Mouse (Mus musculus): Measurements from ENCODE around the gene Ndrg4. TPM values are rescaled to one million over a fixed set of nuclear protein-coding genes. Genes with fewer than 3 reads are reported as not detected.

Gene Ndrg4
- polyA plus RNA-seq (2015; fragmentation: Nextera tagmentation; extraction: Ambion mirVana) = 495 and 557 TPM in 2 replicates

DNA sequence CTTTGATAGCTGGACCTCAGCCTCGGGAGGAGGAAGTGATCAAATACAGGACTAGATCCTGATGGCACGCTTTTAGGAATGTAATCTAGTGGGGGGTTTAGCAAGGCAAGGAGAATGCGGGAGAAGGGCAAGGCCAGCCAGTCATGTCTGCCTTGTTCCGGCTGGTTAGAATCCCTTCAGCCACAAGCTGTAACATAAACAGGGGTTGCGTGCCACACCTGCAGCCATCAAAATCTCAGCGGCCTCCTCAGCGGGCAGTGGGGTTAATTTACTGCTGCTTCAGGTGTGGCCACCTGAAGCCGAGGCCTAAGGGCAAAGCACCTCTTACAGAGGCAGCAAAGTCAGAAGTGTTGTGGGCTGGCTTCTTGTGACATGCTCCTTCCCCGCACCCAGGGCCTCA is at the start of gene Ndrg4:
Gene Ndrg4, plus strand, starts transcription at position 350 of the 400 bp plus-strand sequence.
- peak within 1 kb of the TSS; percentile 78 for H3K4me3 ChIP-seq (replicated peaks)
- no peaks in the 10 kb centered on the region for H3K36me3 ChIP-seq
- WGBS = 54% methylated on average over 9 of the region's 9 CpGs
- peak within 1 kb of the TSS; percentile 74 for H3K4me2 ChIP-seq
- no peak for ATAC-seq (ENCODE audit: low FRiP score)
- peak within 1 kb of the TSS; percentile 74 for H3K27ac ChIP-seq (replicated peaks)
- H3K27me3 ChIP-seq (replicated peaks) = 0 out of 2 replicates have a peak, but pooled peaks cover 13% of the 10 kb centered on the region
- no peaks in the 10 kb centered on the region for H3K9me3 ChIP-seq (replicated peaks)
- peaks cover 30% of the 10 kb centered on the region for H3K4me1 ChIP-seq
- peak within 1 kb of the TSS; percentile 79 for H3K9ac ChIP-seq (replicated peaks)

DNA sequence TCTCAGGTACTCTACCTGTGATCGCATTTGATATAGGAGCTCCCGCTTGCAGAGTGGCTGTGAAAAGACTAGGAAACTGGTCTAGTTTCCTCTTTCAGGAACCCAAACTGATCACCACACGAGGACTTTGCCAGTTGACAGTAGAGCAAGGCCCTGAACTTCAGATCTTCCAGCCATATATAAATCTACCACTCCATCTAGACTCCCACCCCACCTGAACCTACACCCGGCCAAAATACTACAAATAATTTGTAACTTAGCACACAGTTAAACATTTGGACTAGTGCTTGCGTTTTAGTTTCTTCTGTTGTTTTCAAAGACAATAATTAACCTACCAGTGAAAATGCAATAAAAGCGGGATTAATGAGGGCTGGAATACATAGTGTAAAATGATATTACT is 43.9 kb upstream of the Ndrg4 start:
- Histone ChIP-seq H3K27ac (replicated peaks) (no peak overlapping the region), H3K9ac (replicated peaks) (no peak overlapping the region), H3K4me1 (peaks cover 14% of the 10 kb centered on the region), H3K4me2 (peak overlapping the region; percentile 80), H3K4me3 (replicated peaks) (peak overlapping the region; percentile 83), H3K27me3 (replicated peaks) (peaks cover 8% of the 10 kb centered on the region), H3K36me3 (no peaks in the 10 kb centered on the region), H3K9me3 (replicated peaks) (no peaks in the 10 kb centered on the region)
- no peak for ATAC-seq (ENCODE audit: low FRiP score)
- 81% methylated on average over 6 of the region's 6 CpGs for WGBS

DNA sequence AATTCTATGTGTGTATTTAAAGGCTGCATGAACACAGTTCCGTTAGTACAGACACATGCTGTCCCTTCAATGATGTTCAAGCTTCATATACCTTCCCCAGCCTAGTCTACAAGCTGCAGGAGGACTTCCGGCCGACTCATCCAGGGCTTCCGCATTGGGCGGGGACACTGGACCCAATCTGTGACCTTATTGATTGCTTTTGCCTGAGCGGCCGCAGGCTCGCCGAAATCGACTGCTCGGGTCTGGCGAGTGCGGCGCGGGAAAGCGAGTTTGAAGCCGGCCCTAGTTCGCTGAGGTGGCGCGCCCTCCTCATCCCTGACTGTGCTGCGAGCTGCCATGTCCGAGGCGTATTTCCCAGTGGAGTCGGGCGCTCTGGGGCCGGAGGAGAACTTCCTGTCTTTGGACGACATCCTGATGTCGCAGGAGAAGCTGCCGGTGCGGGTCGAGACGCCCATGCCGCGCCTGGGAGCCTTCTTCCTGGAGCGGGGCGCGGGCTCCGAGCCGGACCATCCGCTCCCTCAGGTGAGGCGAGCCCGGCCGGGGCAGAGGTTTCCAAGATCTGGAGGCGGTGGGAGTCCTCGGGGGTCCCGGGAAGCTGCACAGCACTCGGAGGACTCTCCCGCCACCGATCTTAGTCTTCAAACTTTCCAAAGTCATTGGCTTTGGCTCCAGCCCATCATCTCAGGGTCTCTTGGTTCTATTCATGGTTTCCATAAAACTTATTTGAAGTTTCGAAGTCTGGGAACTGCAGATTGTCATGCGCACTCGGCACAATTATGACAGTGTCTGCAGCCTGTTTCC is 43.3 kb upstream of the Ndrg4 start, which contains the start of gene Gins3:
Gene Gins3, plus strand, starts transcription at position 192 of the 801 bp plus-strand sequence.
- H3K27me3 ChIP-seq (replicated peaks) = peaks cover 7% of the 10 kb centered on the region
- peak within 1 kb of the TSS; percentile 80 for H3K4me2 ChIP-seq
- H3K4me1 ChIP-seq = peaks cover 14% of the 10 kb centered on the region
- peak within 1 kb of the TSS; percentile 46; the same call in 1 of the 2 replicates for H3K9ac ChIP-seq (replicated peaks)
- no peaks in the 10 kb centered on the region for H3K9me3 ChIP-seq (replicated peaks)
- WGBS = under 1% methylated on average over 52 of the region's 52 CpGs
- no peak within 1 kb of the TSS for H3K27ac ChIP-seq (replicated peaks)
- H3K36me3 ChIP-seq = no peaks in the 10 kb centered on the region
- H3K4me3 ChIP-seq (replicated peaks) = peak within 1 kb of the TSS; percentile 83
- ATAC-seq (ENCODE audit: low FRiP score) = peak; percentile 95

DNA sequence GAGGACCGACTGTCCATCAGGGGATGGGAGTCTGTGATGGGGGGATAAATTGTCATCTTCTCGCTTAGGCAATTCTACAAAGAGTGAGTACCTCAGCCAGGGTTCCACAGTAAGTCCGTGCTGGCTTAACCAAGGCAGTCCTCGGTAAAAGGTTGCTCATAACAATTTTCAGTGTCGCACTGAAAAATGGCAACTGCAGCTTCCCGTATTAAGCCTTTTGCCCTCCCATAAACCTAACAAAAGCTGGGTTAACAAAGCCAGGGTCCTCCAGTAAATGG is 42.8 kb upstream of the Ndrg4 start:
- peaks cover 1% of the 10 kb centered on the region; the same call in 1 of the 2 replicates for H3K27me3 ChIP-seq (replicated peaks)
- H3K9me3 ChIP-seq (replicated peaks) = no peaks in the 10 kb centered on the region
- ATAC-seq (ENCODE audit: low FRiP score) = no peak
- H3K27ac ChIP-seq (replicated peaks) = no peak overlapping the region
- WGBS = 6% methylated on average over 6 of the region's 6 CpGs
- H3K4me2 ChIP-seq = peak overlapping the region; percentile 80
- peak overlapping the region; percentile 83 for H3K4me3 ChIP-seq (replicated peaks)
- peak overlapping the region; percentile 46; the same call in 1 of the 2 replicates for H3K9ac ChIP-seq (replicated peaks)
- no peaks in the 10 kb centered on the region for H3K36me3 ChIP-seq
- H3K4me1 ChIP-seq = peaks cover 14% of the 10 kb centered on the region

DNA sequence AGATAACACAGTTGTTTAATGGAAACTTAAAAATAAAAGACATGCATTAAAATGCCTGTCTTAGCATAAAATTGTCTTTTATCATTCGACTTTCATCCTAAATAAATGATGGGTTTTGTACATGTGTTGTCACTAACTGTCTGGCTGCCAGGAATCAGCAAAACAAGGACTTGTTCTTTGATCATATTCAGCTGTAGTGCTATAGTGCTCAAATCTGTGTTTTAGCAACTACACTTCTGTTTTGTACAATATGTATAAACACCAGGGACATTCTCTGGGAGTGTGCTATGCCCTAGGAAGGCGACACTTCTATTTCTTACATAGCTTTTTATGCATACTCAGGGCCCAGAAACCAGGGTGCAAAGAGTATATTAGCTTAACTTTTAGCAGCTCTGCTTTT is 31.8 kb upstream of the Ndrg4 start:
- H3K9ac ChIP-seq (replicated peaks) = no peak overlapping the region
- H3K27me3 ChIP-seq (replicated peaks) = no peaks in the 10 kb centered on the region
- no peak overlapping the region for H3K4me3 ChIP-seq (replicated peaks)
- H3K4me2 ChIP-seq = no peak overlapping the region
- ATAC-seq (ENCODE audit: low FRiP score) = no peak
- H3K9me3 ChIP-seq (replicated peaks) = no peaks in the 10 kb centered on the region
- no peaks in the 10 kb centered on the region for H3K4me1 ChIP-seq
- H3K27ac ChIP-seq (replicated peaks) = no peak overlapping the region
- H3K36me3 ChIP-seq = 0 out of 2 replicates have a peak, but pooled peaks cover 4% of the 10 kb centered on the region
- 92% methylated on average over 2 of the region's 2 CpGs for WGBS

DNA sequence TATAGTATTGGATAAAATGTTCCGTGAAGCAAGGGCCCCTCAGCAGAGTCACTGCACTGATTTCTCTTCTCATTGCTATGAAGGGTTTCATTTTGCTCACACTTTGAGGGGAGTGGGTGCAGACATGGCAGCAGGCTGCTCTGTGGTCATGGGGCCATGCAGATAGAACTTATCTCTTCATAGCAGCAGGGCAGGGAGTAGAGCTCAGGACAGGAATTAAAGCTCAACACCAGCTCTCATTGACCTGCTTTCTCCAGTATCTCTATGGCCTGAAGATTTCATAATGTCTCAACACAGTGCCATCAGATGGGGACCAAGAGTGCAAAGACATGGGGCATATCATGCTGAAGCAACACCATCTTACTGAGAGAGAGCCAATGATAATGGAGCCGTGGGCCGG is 28.5 kb upstream of the Ndrg4 start:
- no peak overlapping the region for H3K4me2 ChIP-seq
- H3K36me3 ChIP-seq = 0 out of 2 replicates have a peak, but pooled peaks cover 2% of the 10 kb centered on the region
- 86% methylated on average over 3 of the region's 3 CpGs for WGBS
- no peak overlapping the region for H3K9ac ChIP-seq (replicated peaks)
- no peak for ATAC-seq (ENCODE audit: low FRiP score)
- no peak overlapping the region for H3K27ac ChIP-seq (replicated peaks)
- H3K9me3 ChIP-seq (replicated peaks) = no peaks in the 10 kb centered on the region
- no peaks in the 10 kb centered on the region for H3K4me1 ChIP-seq
- no peaks in the 10 kb centered on the region for H3K27me3 ChIP-seq (replicated peaks)
- no peak overlapping the region for H3K4me3 ChIP-seq (replicated peaks)

DNA sequence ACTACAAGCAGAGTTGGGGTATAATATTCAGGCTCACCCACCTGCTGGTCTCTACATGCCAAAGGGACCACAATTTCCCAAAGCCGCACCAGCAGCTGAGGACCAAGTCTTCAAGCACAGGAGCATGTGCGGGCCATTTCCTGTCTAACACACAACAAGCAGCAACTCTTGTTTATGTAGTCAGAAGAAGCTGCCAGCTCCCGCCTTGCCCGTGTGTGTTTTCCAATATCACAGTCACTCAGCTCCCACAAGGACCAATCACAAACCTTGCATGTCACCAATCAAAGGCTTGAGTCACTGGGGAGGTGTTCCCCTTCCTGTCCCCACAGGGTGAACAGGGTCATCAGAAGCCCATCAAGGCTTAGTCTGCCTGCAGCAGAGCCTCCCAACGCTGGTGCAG is 23.4 kb upstream of the Ndrg4 start:
- ATAC-seq (ENCODE audit: low FRiP score) = no peak
- WGBS = 85% methylated on average over 5 of the region's 5 CpGs
- H3K36me3 ChIP-seq = no peaks in the 10 kb centered on the region
- no peak overlapping the region for H3K9ac ChIP-seq (replicated peaks)
- no peak overlapping the region for H3K4me3 ChIP-seq (replicated peaks)
- no peaks in the 10 kb centered on the region for H3K9me3 ChIP-seq (replicated peaks)
- no peaks in the 10 kb centered on the region for H3K4me1 ChIP-seq
- no peak overlapping the region for H3K4me2 ChIP-seq
- H3K27ac ChIP-seq (replicated peaks) = no peak overlapping the region
- H3K27me3 ChIP-seq (replicated peaks) = no peaks in the 10 kb centered on the region

DNA sequence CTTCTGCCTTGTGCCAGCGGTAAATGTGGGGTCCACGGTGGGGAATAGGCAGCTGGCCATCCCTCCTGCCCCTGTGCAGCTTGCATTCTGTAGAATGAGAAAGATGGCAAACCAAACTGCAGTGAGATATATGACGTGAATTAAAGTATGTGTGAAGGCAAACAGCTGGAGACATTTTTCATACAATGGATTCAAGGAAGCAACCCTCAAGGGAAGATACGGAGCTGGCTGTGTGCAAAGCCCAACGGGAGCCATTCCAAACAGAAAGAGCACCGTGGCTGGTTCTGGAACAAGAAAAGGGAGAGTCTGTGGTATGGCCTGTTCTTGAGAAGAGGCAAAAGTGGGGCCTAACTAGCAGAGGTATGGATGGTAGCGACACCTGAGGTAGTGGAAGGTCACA is 20.9 kb upstream of the Ndrg4 start:
- Histone ChIP-seq H3K27me3 (replicated peaks) (no peaks in the 10 kb centered on the region), H3K4me3 (replicated peaks) (no peak overlapping the region), H3K27ac (replicated peaks) (no peak overlapping the region), H3K4me1 (no peaks in the 10 kb centered on the region), H3K9me3 (replicated peaks) (no peaks in the 10 kb centered on the region), H3K36me3 (no peaks in the 10 kb centered on the region), H3K9ac (replicated peaks) (no peak overlapping the region), H3K4me2 (no peak overlapping the region)
- WGBS = 71% methylated on average over 7 of the region's 7 CpGs
- no peak for ATAC-seq (ENCODE audit: low FRiP score)

DNA sequence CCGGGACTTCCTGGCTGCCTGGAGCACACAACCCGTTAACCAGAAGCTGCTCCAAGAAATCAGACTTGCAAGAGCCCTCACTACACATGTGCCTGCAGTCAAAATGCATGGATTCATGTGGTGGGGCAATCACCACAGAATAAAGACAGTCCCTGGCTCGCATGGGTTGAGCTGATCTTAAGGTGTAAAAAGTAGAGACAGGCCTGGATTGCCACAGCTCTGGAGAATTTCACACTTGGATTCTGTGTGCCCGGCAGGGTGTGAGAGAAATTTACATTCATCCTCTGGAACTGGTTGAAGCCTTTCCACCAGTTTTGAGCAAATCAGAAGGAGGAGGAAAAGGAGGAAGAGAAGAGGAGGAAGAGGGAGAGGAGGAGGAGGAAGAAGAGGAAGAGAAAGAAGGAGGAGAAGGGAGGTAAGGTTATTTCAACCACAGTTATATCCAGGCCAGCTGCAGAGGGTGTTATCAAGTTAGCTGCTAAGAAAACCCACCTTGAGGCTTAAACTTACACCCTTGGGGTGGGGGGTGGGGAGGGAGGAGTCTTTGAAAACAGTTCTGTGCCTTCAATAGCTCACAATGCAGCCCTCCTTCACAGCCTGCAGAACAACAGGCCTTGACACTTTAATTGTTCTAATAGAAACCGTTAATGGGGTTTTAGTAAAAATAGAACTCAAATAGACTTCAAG is 20.3 kb upstream of the Ndrg4 start:
- Histone ChIP-seq H3K4me1 (no peaks in the 10 kb centered on the region), H3K27ac (replicated peaks) (no peak overlapping the region), H3K36me3 (no peaks in the 10 kb centered on the region), H3K9me3 (replicated peaks) (no peaks in the 10 kb centered on the region), H3K4me2 (no peak overlapping the region), H3K4me3 (replicated peaks) (no peak overlapping the region), H3K9ac (replicated peaks) (no peak overlapping the region), H3K27me3 (replicated peaks) (no peaks in the 10 kb centered on the region)
- no peak for ATAC-seq (ENCODE audit: low FRiP score)
- WGBS = 46% methylated on average over 5 of the region's 5 CpGs

DNA sequence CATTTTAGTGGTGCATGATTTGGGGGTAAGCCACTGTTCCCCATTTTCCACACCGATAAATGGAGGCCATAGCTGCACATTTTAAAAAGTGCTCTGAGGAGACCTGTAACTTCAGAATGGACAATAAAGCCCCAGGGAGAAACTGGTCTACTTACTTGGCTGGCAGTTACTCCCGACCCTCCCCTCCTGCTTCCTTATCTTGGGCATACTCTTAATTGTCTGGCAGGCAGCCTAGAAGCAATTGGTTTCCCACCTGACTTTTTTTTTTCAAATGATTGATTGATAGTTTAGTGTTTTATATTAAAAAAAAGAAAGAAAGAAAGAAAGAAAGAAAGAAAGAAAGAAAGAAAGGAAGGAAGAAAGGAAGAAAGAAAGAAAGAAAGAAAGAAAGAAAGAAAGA is 19.3 kb upstream of the Ndrg4 start:
- Histone ChIP-seq H3K9ac (replicated peaks) (no peak overlapping the region), H3K4me2 (no peak overlapping the region), H3K9me3 (replicated peaks) (no peaks in the 10 kb centered on the region), H3K36me3 (no peaks in the 10 kb centered on the region), H3K4me3 (replicated peaks) (no peak overlapping the region), H3K4me1 (no peaks in the 10 kb centered on the region), H3K27me3 (replicated peaks) (no peaks in the 10 kb centered on the region), H3K27ac (replicated peaks) (no peak overlapping the region)
- no peak for ATAC-seq (ENCODE audit: low FRiP score)
- WGBS = 53% methylated on average over 2 of the region's 2 CpGs

DNA sequence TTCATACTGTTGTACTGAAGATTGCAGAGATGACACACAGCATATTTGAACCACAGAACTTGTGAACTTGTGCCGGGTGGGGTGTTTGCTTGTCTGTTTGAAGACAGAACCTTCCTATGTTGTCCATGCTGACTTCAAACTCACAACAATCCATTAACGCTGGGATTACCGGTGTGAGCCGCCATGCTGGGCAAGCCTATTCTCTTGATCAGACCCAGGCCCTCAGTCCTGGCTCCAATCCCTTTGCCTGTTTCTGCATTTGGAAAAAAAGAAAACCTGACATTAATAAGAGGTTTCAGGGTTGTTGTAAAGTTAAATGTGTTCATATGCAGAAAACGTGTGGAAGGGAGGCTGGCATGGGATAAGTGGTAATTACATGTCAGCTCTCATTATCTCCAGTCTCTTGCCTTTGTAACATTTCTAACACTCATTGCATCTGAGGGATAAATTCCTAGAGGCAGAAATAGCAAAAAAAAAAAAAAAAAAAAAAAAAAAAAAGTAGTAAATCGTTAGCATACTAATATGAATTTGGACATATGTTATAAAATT is 16.4 kb upstream of the Ndrg4 start:
- no peaks in the 10 kb centered on the region for H3K36me3 ChIP-seq
- no peak overlapping the region for H3K9ac ChIP-seq (replicated peaks)
- H3K4me1 ChIP-seq = no peaks in the 10 kb centered on the region
- no peak overlapping the region for H3K27ac ChIP-seq (replicated peaks)
- H3K4me2 ChIP-seq = no peak overlapping the region
- ATAC-seq (ENCODE audit: low FRiP score) = no peak
- no peaks in the 10 kb centered on the region for H3K27me3 ChIP-seq (replicated peaks)
- H3K9me3 ChIP-seq (replicated peaks) = no peaks in the 10 kb centered on the region
- no peak overlapping the region for H3K4me3 ChIP-seq (replicated peaks)
- 91% methylated on average over 6 of the region's 6 CpGs for WGBS

DNA sequence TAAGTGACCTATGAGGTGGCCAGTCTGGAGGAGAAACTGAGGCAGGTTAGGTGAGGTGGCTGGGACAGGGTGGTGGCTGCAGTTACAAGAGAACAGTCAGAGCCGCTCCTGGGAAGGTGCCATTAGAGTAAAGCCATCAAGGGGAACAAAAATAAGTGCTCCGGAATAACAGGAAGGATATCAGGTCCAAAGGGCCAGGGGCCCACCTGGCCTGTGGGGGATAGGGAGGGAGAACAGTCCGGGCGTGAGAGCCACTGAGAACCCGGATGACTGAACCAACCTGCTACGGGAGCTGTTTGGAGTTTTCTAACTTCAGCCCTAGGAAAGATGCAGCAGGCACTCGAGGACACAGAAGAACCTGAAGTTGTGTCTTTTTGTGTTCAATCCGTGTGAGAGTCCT is 15.7 kb upstream of the Ndrg4 start:
- Histone ChIP-seq H3K4me1 (no peaks in the 10 kb centered on the region), H3K4me2 (no peak overlapping the region), H3K27me3 (replicated peaks) (no peaks in the 10 kb centered on the region), H3K9ac (replicated peaks) (no peak overlapping the region), H3K4me3 (replicated peaks) (no peak overlapping the region), H3K27ac (replicated peaks) (no peak overlapping the region), H3K36me3 (no peaks in the 10 kb centered on the region), H3K9me3 (replicated peaks) (no peaks in the 10 kb centered on the region)
- WGBS = 74% methylated on average over 8 of the region's 8 CpGs
- no peak for ATAC-seq (ENCODE audit: low FRiP score)
